Mouse (Mus musculus) heart, postnatal 14 days (tissue): Measurements from ENCODE around the gene Cfap221. TPM values are rescaled to one million over a fixed set of nuclear protein-coding genes. Genes with fewer than 3 reads are reported as not detected.

Experiments
- DNase-seq, 2 experiments: peaks; one replicate each; pipeline ENCODE4 v3.0.0; 2021 to 2022
- intact Hi-C: fragments of 180-260 bp; cut with DNase I; formaldehyde crosslinking; loops from one replicate; pipeline ENCODE4 v1.15.1; 2025
- total RNA-seq, 2 experiments: library from RNA; stranded (reverse); gene quantifications; 2 replicates each; pipeline ENCODE4 v1.2.3; 2021

The Cfap221 gene
- total RNA-seq, 2 experiments from 2014 or later, result not detected

- DNase-seq, result no peak
- intact Hi-C loops, result loop anchor here (2.0 to 5.0 kb wide), 3 partner anchors 194 to 925 kb away; no protein-coding TSS in a partner anchor
Measured at GRCm38 (mm10) chr1:120012638-120013037, 15.6 kb upstream of the Cfap221 start.

GRCm38 (mm10) chr1:120007851-120008588, 11.0 kb upstream of the Cfap221 start:
- intact Hi-C loops, result no loop called here

GRCm38 (mm10) chr1:120006844-120007790, 10.1 kb upstream of the Cfap221 start, which contains the start of gene Sctr:
Gene Sctr (plus strand): TSS chr1:120006894.
- no peak for DNase-seq
- intact Hi-C loops, result no loop called here

More at GRCm38 (mm10) chr1:120007851-120008588, 11.0 kb upstream of the Cfap221 start:
- DNase-seq, result no peak

GRCm38 (mm10) chr1:119997644-119998043, 610 bp upstream of the Cfap221 start:
- no peak for DNase-seq
- intact Hi-C loops, result no loop called here

GRCm38 (mm10) chr1:119986555-119986954, 10.5 kb downstream of the Cfap221 start:
- DNase-seq, result no peak
- intact Hi-C loops, result no loop called here

GRCm38 (mm10) chr1:119975141-119975540, 21.9 kb downstream of the Cfap221 start:
- intact Hi-C loops, result no loop called here
- DNase-seq, result no peak

DNA sequence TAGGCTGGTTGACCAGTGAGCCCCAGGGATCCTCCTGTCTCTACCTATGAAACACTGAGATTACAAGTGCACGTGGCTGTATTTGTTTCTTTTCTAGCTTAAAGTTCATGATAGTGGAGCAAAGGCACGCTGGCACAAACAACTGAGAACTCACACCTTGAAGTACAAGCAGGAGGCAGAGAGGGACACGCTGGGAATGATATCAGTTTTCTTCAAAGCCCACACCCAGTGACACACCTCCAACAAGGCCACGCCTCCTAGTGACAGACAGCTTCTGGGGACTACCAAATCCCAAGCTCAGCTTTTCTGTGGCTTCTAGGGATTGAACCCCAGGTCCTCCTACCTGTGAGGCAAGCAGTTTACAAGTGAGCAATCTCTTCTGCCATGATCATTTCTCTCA, 23.9 kb downstream of the Cfap221 start:
- no peak for DNase-seq
- intact Hi-C loops, result no loop called here

DNA sequence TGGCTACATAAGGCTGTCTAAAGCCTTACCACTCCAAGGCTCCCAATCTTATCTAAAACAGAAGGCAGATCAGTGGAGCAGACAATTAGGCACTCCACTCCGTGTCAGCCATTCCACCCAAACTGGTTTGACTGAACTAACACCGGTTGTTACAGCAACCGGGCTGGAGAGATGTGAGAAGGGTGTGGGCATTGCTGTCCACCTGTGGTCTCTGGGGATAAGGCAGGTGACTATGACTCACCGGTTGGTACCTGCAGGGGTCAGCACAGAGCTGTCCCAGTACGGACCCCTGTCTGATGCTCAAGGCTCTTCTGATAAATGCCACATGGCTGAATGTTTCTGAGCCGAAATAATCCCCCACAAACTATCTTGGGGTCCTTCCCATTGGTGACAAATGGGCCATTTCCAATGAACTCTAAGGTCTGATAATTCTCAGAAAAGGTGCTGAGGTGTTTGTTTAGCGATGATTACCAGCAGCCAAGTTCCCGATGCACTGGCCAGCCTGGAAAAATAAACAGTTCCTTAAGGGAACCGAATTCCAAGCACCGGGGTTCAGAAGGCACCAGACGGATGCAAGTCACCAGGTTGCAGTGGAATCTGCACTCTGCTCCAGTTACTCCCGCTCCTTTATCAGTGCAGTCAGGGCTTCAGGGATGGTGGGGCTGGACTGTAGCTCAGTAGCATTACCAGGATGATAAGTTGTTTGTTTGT, 31.1 kb downstream of the Cfap221 start:
- intact Hi-C loops, result no loop called here
- no peak for DNase-seq

GRCm38 (mm10) chr1:119959920-119960319, 37.1 kb downstream of the Cfap221 start:
- intact Hi-C loops, result no loop called here
- no peak for DNase-seq

- no peak for DNase-seq
- intact Hi-C loops, result no loop called here
Measured at GRCm38 (mm10) chr1:119959464-119959863, 37.6 kb downstream of the Cfap221 start.

DNA sequence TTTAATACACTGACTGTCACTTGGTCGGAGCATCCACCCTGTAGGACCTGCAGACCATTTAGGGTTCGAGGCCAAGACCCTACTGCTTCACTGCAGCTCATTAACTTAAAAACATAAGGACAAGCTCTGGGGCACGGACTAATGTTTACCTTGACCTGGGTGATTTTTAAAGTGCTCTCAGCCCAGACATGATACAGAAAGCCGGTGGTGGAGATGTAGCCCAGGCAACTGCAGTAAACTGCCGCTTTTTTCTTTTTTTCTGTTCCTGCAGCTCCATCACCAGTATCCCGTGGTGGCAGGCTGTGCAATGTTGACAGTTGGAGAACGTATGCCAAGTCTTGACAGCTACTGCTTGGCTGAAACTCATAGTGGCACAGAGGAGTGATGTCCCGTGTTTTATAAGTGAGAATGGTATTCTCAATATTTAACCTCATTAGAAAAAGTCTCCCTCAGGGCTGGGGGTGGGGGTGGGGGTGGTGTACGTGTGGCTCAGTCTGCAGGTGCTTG, 39.3 kb downstream of the Cfap221 start:
- intact Hi-C loops, result no loop called here
- DNase-seq, result no peak

DNA sequence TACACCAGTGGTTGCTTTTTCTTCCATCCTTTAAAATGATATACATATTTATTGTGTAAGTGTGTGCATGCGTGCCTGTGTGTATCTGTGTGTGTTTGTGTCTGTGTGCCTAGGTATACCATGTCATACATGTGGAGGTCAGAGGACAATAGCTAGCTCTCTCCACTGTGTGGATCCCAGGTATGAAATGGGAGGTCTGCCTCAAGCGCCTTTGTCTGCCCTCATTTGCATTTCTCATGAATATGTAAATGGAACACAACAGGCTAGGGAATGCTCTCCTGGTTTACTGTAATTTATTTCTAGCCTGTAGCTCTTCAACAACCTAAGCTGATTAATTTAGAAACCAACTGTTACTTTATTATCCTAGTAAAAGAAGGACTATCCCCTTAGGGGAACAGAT, 42.4 kb downstream of the Cfap221 start:
- intact Hi-C loops, result no loop called here
- DNase-seq, result no peak

DNA sequence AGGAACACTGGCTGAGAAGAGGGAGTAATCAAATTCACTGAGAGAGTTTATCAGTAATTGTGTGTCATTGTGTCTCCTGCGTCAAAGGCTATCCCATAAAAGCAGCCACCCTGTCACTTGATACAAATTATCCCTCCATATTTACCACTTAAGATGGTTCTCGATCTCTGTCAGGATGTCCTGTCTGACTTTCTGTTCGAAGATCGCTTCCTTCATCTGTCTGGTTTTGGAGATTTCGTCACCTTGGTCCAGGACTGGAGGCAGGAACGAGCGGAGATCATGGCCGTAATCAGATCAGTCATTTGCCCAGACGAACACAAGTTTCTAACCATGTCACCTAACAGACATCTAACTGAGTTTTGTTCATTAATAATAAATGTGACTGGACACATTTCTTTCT, 43.6 kb downstream of the Cfap221 start:
- intact Hi-C loops, result no loop called here
- no peak for DNase-seq

GRCm38 (mm10) chr1:119950086-119950485, 46.9 kb downstream of the Cfap221 start:
- intact Hi-C loops, result no loop called here
- DNase-seq, result no peak

DNA sequence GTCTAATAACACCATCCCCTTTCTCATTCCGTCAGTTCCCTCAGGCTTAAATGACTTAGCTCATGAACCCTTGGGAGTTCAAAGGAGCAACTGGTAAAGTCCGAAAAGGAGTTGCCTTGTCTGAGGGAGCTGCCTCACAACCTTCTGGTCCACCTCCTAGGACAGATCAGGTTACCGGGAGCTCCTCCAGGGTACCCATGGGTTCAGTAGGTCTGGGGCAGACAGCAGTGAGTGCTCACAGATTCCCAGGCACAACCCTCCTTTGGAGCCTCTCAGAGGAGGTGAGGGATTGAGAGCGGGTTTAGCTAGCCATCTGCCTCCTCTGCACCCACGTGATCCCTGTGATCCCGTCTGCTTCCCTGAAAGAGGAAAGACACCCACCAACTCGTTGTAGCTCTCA, 60.2 kb downstream of the Cfap221 start:
- intact Hi-C loops, result no loop called here
- no peak for DNase-seq

DNA sequence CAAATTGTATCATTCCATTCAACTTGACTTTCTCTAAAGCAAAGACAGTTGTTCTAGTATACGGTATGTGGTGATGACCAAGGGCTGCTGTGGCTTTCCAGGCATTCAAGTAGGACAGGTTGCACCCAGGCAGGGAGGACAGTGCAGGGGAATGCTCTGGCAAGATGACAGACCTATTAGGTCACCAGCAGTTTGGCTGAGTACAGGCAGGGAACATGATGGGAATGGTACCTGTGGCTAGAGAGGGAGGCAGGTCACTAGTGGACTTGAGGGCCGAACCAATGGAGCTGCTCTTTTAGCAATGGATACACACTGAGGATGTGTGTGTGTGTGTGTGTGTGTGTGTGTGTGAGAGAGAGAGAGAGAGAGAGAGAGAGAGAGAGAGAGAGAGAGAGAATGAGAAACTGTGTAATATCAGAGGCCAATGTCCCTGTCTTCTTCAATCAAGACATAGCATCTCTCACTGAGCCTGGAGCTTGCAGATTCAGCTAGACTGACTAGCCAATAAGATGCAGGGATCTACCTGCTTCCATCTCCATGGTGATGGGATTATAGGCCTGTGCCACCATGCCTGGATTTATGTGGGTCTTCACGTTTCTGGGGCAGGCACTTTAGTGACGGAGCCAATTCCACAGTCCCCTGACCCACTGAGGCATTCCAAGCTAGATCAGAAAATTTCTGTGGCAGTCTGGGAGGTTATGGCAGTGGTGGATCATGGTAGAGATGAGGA, 65.4 kb downstream of the Cfap221 start:
- intact Hi-C loops, result no loop called here
- DNase-seq, result no peak

DNA sequence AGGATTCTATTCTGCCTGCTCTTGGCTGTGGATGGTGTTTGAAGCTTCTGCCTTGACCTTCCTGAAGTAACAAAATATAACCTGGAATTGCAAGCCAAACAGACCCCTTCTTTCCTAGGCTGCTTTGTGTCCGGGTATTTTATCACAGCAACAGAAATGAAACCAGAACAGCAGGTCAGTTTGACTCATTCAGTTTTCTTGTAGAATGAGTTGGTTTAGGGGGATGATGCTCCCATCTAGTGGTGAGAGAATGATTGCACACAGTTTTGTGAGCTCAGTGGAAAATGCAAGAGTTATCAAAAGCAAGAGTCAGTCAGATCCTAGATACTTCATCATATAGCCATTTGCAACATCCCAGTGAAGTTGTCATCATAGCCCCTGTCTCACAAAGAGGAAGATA, 67.3 kb downstream of the Cfap221 start:
- peak in 1 of 2 experiments; percentile 18 for DNase-seq

GRCm38 (mm10) chr1:119919299-119919698, 77.7 kb downstream of the Cfap221 start:
- DNase-seq, result peak in 1 of 2 experiments; percentile 15
- intact Hi-C loops, result no loop called here

More for the DNA sequence above, 67.3 kb downstream of the Cfap221 start:
- intact Hi-C loops, result loop anchor here (1.0 to 10.0 kb wide), 5 partner anchors 111 to 845 kb away; no protein-coding TSS in a partner anchor

- intact Hi-C loops, result no loop called here
- no peak for DNase-seq
Measured at GRCm38 (mm10) chr1:119916823-119917371, 80.1 kb downstream of the Cfap221 start.
